Mouse (Mus musculus) neural tube, embryonic 13.5 days (tissue): ENCODE results near the gene Wnk2. TPM values are rescaled to one million over a fixed set of nuclear protein-coding genes. Genes with fewer than 3 reads are reported as not detected.

Experiments used
- ATAC-seq: fragments of 200-750 bp; cut with Nextera tagmentation; 2 replicates; pipeline ENCODE4 v1.8.0; 2017; ENCODE audit warnings: low read depth, mild to moderate bottlenecking, moderate TSS enrichment, moderate library complexity
- H3K27ac ChIP-seq: fragments of 300-500 bp; sonication (generic); replicated peaks from 2 replicates; pipeline ENCODE4 v1.5.1; 2015; ENCODE audit warnings: moderate library complexity, mild to moderate bottlenecking, inconsistent platforms
- H3K27me3 ChIP-seq: fragments of 300-500 bp; sonication (generic); 2 replicates; pipeline ENCODE4 v1.6.1; 2015; ENCODE audit warnings: mild to moderate bottlenecking, inconsistent platforms
- H3K36me3 ChIP-seq: fragments of 300-500 bp; sonication (generic); 2 replicates; pipeline ENCODE4 v1.6.1; 2015; ENCODE audit warnings: mild to moderate bottlenecking, inconsistent platforms
- H3K4me1 ChIP-seq: fragments of 300-500 bp; sonication (generic); replicated peaks from 2 replicates; pipeline ENCODE4 v1.6.1; 2015; ENCODE audit warnings: inconsistent platforms
- H3K4me2 ChIP-seq: fragments of 300-500 bp; sonication (generic); 2 replicates; pipeline ENCODE4 v1.6.1; 2015; ENCODE audit warnings: inconsistent platforms, mild to moderate bottlenecking, moderate library complexity
- H3K4me3 ChIP-seq: fragments of 300-500 bp; sonication (generic); 2 replicates; pipeline ENCODE4 v1.5.1; 2015; ENCODE audit warnings: mild to moderate bottlenecking, inconsistent platforms
- H3K9ac ChIP-seq: fragments of 300-500 bp; sonication (generic); 2 replicates; pipeline ENCODE4 v1.6.1; 2015; ENCODE audit warnings: moderate library complexity, mild to moderate bottlenecking, inconsistent platforms
- H3K9me3 ChIP-seq: fragments of 300-500 bp; sonication (generic); 2 replicates; pipeline ENCODE4 v1.6.1; 2016; ENCODE audit warnings: inconsistent platforms
- WGBS: fragments of 180-500 bp; shearing (Covaris S2); methylation state at CpG from one replicate; pipeline ENCODE4 v1.1.7; 2015; 5-methylcytosine and 5-hydroxymethylcytosine counted together
- polyA plus RNA-seq: library from polyadenylated mRNA; unstranded; fragments of >200 nt; fragmentation: Nextera tagmentation; extraction: Ambion mirVana; gene quantifications from 2 replicates; pipeline ENCODE4 v1.2.1, GENCODE M21; 2015

Gene Wnk2
- polyA plus RNA-seq, 1 experiment from 2014 or later: 17.9 TPM

DNA sequence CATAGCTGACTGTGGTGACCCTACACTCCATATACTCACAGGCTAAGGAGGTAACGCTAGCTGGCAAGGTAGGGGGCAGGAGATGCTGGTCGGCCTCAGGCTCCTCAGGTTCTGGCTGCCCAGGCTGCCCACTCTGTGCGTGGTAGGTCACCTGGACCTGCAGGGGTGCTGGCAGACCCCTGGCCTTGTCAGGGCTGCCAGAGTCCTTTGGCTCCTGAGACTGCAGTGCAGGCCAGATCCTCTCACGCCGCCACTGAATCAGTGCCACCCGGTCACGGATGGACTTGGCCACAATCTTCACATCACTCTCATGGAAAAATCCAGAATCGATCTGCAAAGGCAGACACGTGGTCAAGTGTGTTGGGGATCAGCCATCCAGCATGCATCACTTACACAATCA, 62.6 kb downstream of the Wnk2 start:
- no peaks in the 10 kb centered on the region for H3K9me3 ChIP-seq
- WGBS: 94% methylated on average over 9 of the region's 9 CpGs
- ATAC-seq: no peak
- H3K4me1 ChIP-seq: no peaks in the 10 kb centered on the region
- peaks cover 71% of the 10 kb centered on the region for H3K36me3 ChIP-seq
- no peak overlapping the region for H3K4me3 ChIP-seq
- H3K4me2 ChIP-seq: no peak overlapping the region
- no peak overlapping the region for H3K9ac ChIP-seq
- no peak overlapping the region for H3K27ac ChIP-seq
- no peaks in the 10 kb centered on the region for H3K27me3 ChIP-seq

DNA sequence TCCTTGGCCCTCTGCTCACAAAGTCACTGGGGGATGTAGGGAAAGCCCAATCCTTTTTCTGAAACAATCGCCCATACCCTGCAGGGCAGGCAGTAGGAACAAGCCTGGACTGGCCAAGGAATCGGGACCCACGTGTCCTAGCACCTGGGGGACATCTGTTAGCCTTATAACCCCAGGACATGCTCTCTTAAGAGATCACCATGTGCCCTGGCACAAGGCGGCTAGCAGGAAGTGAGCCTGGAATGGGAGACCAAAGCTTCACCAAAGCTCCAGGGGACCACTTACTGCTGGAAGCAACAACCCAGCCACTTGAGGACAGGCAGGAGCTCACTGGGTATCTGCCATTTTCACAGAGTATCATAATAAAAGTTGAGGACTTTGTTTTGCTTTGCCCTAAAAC, 63.0 kb downstream of the Wnk2 start:
- Histone ChIP-seq H3K9ac (no peak overlapping the region), H3K27ac (no peak overlapping the region), H3K36me3 (peaks cover 71% of the 10 kb centered on the region), H3K27me3 (no peaks in the 10 kb centered on the region), H3K4me1 (no peaks in the 10 kb centered on the region), H3K9me3 (no peaks in the 10 kb centered on the region), H3K4me3 (no peak overlapping the region), H3K4me2 (no peak overlapping the region)
- no peak for ATAC-seq
- WGBS: 89% methylated on average over 4 of the region's 4 CpGs

DNA sequence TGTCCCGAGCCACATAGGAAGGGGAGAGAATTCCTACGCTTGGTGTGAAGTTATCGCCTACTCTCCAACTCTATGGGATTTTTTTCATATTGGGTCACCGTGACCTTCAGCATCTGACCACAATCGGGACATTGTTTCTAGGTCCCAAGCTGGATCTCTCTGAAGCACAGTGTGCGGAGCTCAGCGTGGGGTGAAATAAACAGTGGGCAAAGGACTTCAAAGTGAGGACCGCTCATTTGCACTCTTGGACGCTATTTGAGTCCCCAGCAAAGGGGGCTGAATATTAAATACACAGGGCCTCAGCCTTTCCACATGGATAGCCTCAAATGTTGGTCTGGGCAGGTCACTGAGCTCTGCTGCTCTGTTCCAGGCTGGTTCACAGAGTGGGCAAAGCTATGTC, 63.9 kb downstream of the Wnk2 start:
- Histone ChIP-seq H3K36me3 (peaks cover 71% of the 10 kb centered on the region), H3K27ac (no peak overlapping the region), H3K4me1 (no peaks in the 10 kb centered on the region), H3K4me2 (no peak overlapping the region), H3K27me3 (no peaks in the 10 kb centered on the region), H3K9me3 (no peaks in the 10 kb centered on the region), H3K4me3 (no peak overlapping the region), H3K9ac (no peak overlapping the region)
- no peak for ATAC-seq
- 70% methylated on average over 9 of the region's 9 CpGs for WGBS

DNA sequence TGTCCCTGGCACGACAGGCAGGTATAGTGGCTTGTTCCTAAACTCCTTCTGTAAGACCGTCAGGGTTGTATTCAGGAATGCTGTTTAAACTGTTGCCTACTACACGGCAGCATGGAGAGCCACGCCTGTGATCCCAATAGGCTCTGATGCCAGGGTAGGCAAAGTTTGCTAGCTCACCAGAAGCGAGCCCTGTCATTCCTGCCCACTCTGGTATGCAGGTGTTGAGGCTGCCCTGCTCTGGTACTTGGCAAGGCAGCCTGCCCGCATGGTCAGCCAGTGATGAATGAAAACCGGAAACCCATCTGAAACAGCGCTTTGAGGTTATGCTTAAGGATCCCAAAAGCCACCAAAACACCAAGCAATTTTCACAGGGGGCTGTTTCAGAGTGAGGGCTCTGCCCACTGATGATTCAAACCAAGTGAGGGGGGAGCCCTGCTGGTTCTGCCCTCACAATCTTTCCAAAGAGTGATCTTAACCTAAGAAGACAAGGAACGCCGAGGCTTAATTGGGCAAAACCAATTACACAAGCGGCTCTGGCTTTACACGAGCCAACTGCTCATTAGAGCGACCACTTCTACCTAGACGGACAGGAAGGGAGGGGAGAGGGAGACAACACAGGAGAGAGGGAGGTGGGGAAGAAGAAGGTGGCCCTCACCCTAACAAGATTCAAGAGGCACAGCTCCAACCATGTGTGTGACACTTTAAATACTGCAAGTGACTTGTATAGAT, 65.5 kb downstream of the Wnk2 start:
- Histone ChIP-seq H3K4me2 (no peak overlapping the region), H3K4me3 (no peak overlapping the region), H3K9ac (no peak overlapping the region), H3K27me3 (no peaks in the 10 kb centered on the region), H3K36me3 (peaks cover 84% of the 10 kb centered on the region), H3K9me3 (no peaks in the 10 kb centered on the region), H3K4me1 (no peaks in the 10 kb centered on the region), H3K27ac (no peak overlapping the region)
- no peak for ATAC-seq
- WGBS: 85% methylated on average over 14 of the region's 14 CpGs

DNA sequence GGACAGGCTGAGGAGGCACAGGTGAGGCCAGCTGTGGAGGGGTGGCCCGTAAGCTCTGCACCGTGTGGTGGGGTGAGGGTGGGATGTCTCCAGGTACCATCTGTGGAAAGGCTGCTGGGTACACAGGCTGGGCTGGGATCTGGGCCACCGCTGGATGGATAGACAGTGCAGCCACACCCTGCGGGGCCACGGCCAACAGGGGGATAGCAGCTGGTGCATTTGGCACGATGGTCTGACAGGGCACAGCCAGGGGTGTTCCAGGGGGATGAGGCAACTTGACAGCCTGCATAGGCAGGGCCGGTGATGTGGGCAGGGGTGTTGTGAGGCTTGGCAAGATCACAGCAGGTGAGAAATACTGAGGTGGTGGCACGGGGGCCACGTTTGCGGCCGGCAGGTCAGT, 71.6 kb downstream of the Wnk2 start:
- H3K27me3 ChIP-seq: no peaks in the 10 kb centered on the region
- ATAC-seq: no peak
- no peak overlapping the region for H3K4me2 ChIP-seq
- peaks cover 90% of the 10 kb centered on the region for H3K36me3 ChIP-seq
- 92% methylated on average over 11 of the region's 11 CpGs for WGBS
- H3K4me1 ChIP-seq: no peaks in the 10 kb centered on the region
- no peak overlapping the region for H3K9ac ChIP-seq
- no peaks in the 10 kb centered on the region for H3K9me3 ChIP-seq
- H3K27ac ChIP-seq: no peak overlapping the region
- H3K4me3 ChIP-seq: no peak overlapping the region

DNA sequence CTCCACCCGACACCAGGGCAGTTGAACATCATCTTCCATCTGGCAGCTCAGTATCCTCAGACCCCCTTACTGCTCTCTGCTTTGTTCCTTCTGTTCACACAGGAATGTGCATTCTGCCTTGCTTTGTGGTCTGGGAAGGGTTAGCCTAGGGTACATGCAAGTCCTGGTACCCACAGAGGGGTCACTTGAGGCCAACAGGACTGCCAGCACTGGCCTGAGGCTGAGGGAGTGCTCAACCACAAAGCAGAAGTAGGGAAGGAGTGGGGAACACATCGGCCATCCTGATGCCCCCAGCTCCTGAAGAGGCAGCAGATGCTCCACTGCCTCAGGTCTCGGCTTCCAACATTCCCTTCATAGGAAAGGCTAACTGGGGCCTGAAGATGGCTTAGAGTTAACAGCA, 72.4 kb downstream of the Wnk2 start:
- Histone ChIP-seq H3K36me3 (peaks cover 90% of the 10 kb centered on the region), H3K27ac (no peak overlapping the region), H3K27me3 (no peaks in the 10 kb centered on the region), H3K4me3 (no peak overlapping the region), H3K9me3 (no peaks in the 10 kb centered on the region), H3K9ac (no peak overlapping the region), H3K4me1 (no peaks in the 10 kb centered on the region), H3K4me2 (no peak overlapping the region)
- no peak for ATAC-seq
- 88% methylated on average over 3 of the region's 3 CpGs for WGBS

DNA sequence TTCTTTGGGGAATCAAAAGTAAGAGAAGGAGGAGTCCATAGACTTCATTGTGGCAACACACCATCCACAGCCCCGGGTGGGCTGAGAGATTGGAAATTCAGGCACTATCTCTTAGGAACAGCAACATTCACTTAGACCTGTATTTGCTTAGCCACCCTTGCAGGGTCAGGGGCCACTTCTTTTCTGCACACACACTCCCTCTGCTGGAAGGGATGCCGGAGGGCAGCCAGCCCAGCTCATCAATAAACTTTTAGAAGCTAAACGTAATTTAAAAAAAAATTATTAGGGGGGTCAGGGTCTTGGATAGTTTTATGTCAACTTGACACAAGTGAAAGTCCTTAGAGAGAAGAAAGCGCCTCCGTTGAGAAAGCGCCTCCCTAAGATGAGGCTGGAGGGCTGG, 74.5 kb downstream of the Wnk2 start:
- WGBS: 84% methylated on average over 6 of the region's 6 CpGs

DNA sequence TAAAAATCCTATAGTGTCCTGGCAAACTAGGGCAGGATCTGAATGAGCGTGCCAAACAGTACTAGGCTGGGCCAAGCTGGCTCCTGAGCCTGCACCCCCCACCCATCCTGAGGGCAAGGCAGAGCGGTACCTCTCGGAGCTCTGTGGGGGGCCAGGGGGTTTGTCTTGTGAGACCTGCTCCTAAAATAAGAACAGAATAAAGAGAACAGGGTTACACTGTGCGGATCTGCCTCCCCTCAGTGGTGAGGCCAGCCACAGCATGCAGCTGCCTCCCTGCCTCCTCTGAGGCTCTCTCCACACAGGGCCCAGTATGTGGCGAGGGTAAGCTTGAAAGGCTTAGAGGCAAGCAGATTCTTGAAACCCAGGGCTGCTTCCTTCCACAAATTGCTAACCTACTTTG, 76.0 kb downstream of the Wnk2 start:
- Histone ChIP-seq H3K9ac (no peak overlapping the region), H3K4me1 (no peaks in the 10 kb centered on the region), H3K27me3 (no peaks in the 10 kb centered on the region), H3K4me2 (no peak overlapping the region), H3K27ac (no peak overlapping the region), H3K4me3 (no peak overlapping the region), H3K9me3 (no peaks in the 10 kb centered on the region), H3K36me3 (peaks cover 92% of the 10 kb centered on the region)
- no peak for ATAC-seq
- 83% methylated on average over 5 of the region's 5 CpGs for WGBS

More for the DNA sequence above, 74.5 kb downstream of the Wnk2 start:
- Histone ChIP-seq H3K27me3 (no peaks in the 10 kb centered on the region), H3K9ac (no peak overlapping the region), H3K9me3 (no peaks in the 10 kb centered on the region), H3K4me2 (no peak overlapping the region), H3K4me1 (no peaks in the 10 kb centered on the region), H3K36me3 (peaks cover 89% of the 10 kb centered on the region), H3K27ac (no peak overlapping the region), H3K4me3 (no peak overlapping the region)
- ATAC-seq: no peak

DNA sequence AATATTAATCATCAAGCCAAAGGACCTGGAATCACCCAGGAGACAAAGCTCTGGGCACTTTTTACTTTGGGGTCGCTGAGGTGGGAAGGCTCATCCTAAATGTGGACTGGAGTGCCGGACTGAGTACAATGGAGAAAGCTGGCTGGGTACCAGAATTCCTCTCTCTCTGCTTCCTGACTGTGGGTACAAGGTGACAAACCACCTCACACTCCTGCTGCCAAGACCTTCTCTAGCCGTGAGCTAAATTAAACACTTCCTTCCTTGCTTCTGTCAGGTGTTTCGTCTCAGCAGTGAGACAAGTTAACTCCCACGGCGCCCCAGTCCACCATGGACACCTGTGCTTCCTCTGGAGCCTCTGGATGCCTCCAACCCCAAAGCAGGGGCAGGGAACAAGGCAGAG, 77.8 kb downstream of the Wnk2 start:
- H3K4me2 ChIP-seq: no peak overlapping the region
- 88% methylated on average over 6 of the region's 6 CpGs for WGBS
- no peak for ATAC-seq
- peaks cover 92% of the 10 kb centered on the region for H3K36me3 ChIP-seq
- H3K9me3 ChIP-seq: no peaks in the 10 kb centered on the region
- no peak overlapping the region for H3K9ac ChIP-seq
- H3K4me3 ChIP-seq: no peak overlapping the region
- no peak overlapping the region for H3K27ac ChIP-seq
- no peaks in the 10 kb centered on the region for H3K27me3 ChIP-seq
- no peaks in the 10 kb centered on the region for H3K4me1 ChIP-seq

DNA sequence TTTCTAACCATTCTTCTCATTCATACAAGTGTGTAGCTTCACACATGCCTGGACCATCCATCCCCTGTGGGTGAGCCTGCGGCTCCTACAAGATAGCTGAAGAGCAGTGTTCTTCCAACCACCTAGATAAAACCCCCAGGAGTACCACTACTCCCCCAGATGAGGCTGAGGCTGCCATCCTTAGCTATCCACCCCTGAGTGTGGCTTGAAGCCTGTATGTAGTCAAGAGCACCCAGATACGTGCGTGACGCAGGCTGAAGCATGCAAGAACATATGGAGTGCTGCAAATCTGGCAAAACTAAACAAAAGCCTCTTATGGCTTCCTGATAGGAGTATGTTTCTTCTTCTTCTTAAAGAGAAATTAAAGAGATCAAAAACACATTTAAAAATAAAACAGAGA, 78.4 kb downstream of the Wnk2 start:
- no peaks in the 10 kb centered on the region for H3K9me3 ChIP-seq
- no peak overlapping the region for H3K27ac ChIP-seq
- WGBS: 95% methylated on average over 4 of the region's 4 CpGs
- no peak overlapping the region for H3K4me2 ChIP-seq
- no peak for ATAC-seq
- no peaks in the 10 kb centered on the region for H3K27me3 ChIP-seq
- H3K9ac ChIP-seq: no peak overlapping the region
- no peaks in the 10 kb centered on the region for H3K4me1 ChIP-seq
- no peak overlapping the region for H3K4me3 ChIP-seq
- peaks cover 91% of the 10 kb centered on the region for H3K36me3 ChIP-seq

DNA sequence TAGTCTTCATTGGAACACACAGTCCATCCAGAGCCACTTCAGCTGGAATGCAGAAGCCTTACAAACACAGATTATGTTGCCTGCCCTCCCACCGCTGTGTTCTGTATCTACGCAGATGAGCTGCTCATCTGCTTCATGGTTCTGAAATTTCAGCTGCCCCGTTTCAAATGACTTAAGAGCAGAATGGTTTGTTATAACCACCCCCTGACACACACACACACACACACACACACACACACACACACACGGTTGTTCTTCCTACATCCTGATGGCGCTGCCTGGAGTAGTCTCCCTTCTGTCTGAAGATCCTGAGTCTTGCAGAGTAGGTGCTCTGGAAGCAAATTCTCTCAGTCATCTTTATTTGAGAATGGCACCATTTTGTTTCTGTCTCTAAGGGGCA, 83.6 kb downstream of the Wnk2 start:
- Histone ChIP-seq H3K36me3 (peaks cover 93% of the 10 kb centered on the region), H3K9me3 (no peaks in the 10 kb centered on the region), H3K9ac (no peak overlapping the region), H3K4me1 (no peaks in the 10 kb centered on the region), H3K4me2 (no peak overlapping the region), H3K4me3 (no peak overlapping the region), H3K27me3 (no peaks in the 10 kb centered on the region), H3K27ac (no peak overlapping the region)
- ATAC-seq: no peak
- 93% methylated on average over 5 of the region's 5 CpGs for WGBS

DNA sequence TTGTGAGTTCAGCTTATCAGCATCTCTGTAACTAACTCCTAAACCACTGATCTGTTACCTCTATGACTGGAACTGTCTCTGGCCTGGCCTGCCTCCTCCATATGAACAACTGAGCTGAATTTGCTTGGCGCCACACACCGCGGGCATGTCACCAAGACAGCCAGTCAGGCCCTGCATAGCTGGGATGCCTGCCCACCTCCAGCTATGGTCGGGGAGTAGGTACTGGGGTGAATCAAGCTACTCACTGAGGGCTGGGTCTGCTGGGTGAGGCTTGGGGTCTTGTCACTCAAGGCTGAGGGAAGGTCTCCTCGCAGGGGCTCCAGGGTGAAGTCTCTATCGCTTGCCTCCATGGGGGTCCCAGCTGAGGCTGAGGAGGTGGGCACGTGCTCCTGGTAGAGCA, 87.4 kb downstream of the Wnk2 start:
- peaks cover 93% of the 10 kb centered on the region for H3K36me3 ChIP-seq
- H3K27ac ChIP-seq: no peak overlapping the region
- H3K4me3 ChIP-seq: no peak overlapping the region
- H3K27me3 ChIP-seq: no peaks in the 10 kb centered on the region
- ATAC-seq: no peak
- 87% methylated on average over 7 of the region's 7 CpGs for WGBS
- no peaks in the 10 kb centered on the region for H3K9me3 ChIP-seq
- no peak overlapping the region for H3K9ac ChIP-seq
- no peak overlapping the region for H3K4me2 ChIP-seq
- H3K4me1 ChIP-seq: no peaks in the 10 kb centered on the region

DNA sequence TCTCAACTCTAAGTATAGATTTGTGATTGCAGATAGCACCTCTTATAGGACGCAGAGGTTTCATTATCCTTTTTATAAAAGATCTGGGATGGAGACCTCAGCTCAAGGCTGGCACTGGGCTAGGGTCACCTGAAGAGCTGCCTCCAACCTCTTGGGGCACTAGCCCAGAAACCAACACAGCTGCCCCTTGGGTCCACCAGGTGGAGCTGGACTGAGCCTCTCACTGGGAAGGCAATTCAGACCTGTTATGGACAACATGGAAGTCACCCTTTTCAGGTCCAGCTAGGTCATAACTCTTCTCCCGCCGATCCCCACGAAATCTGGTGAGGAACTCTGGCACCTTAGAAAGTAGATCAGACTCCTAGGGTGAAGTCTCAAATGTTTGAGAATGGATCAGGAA, 89.3 kb downstream of the Wnk2 start:
- ATAC-seq: no peak
- H3K27me3 ChIP-seq: no peaks in the 10 kb centered on the region
- H3K36me3 ChIP-seq: peaks cover 79% of the 10 kb centered on the region
- H3K4me2 ChIP-seq: no peak overlapping the region
- WGBS: 94% methylated on average over 4 of the region's 4 CpGs
- H3K4me3 ChIP-seq: no peak overlapping the region
- no peak overlapping the region for H3K27ac ChIP-seq
- no peak overlapping the region for H3K9ac ChIP-seq
- no peaks in the 10 kb centered on the region for H3K9me3 ChIP-seq
- H3K4me1 ChIP-seq: no peaks in the 10 kb centered on the region
